Mouse (Mus musculus): Measurements from ENCODE around the gene Pdcd2l. TPM values are rescaled to one million over a fixed set of nuclear protein-coding genes. Genes with fewer than 3 reads are reported as not detected.

Gene Pdcd2l
- polyA plus RNA-seq, 1 experiment from 2014 or later, result 39.1 TPM

Other genes with a start within 250 kb of the Pdcd2l start
- gene Scgb2b27, start 182.7 kb downstream of the Pdcd2l start, polyA plus RNA-seq (2016; fragmentation: Nextera tagmentation; extraction: Ambion mirVana), result not detected in 2 replicates
- gene Scgb1b27, start 175.2 kb downstream of the Pdcd2l start, polyA plus RNA-seq (2016; fragmentation: Nextera tagmentation; extraction: Ambion mirVana), result not detected in 2 replicates
- gene Scgb1b30, start 101.2 kb downstream of the Pdcd2l start, polyA plus RNA-seq (2016; fragmentation: Nextera tagmentation; extraction: Ambion mirVana), result not detected in 2 replicates
- 1.5 TPM in 2 replicates for gene Wtip, start 63.4 kb downstream of the Pdcd2l start, polyA plus RNA-seq (2016; fragmentation: Nextera tagmentation; extraction: Ambion mirVana)
- 165 and 174 TPM in 2 replicates for gene Uba2, start 27.1 kb downstream of the Pdcd2l start, polyA plus RNA-seq (2016; fragmentation: Nextera tagmentation; extraction: Ambion mirVana)
- 207 and 222 TPM in 2 replicates for gene Gpi1, start 33.7 kb upstream of the Pdcd2l start, polyA plus RNA-seq (2016; fragmentation: Nextera tagmentation; extraction: Ambion mirVana)
- gene Gm6096, start 54.4 kb upstream of the Pdcd2l start, polyA plus RNA-seq (2016; fragmentation: Nextera tagmentation; extraction: Ambion mirVana), result not detected in 2 replicates
- 19.6 and 22.0 TPM in 2 replicates for gene 4931406P16Rik, start 116.9 kb upstream of the Pdcd2l start, polyA plus RNA-seq (2016; fragmentation: Nextera tagmentation; extraction: Ambion mirVana)
- 64.1 and 64.3 TPM in 2 replicates for gene Lsm14a, start 196.7 kb upstream of the Pdcd2l start, polyA plus RNA-seq (2016; fragmentation: Nextera tagmentation; extraction: Ambion mirVana)

Data from liver, embryonic 12.5 days (tissue).